Mouse (Mus musculus): ENCODE data around the gene C1rl.
"Not testable (repeated sequence)": the region's sequence is repeated elsewhere in the genome, so short reads cannot be mapped to it uniquely, and the experiment has no call there.

The C1rl gene

DNA sequence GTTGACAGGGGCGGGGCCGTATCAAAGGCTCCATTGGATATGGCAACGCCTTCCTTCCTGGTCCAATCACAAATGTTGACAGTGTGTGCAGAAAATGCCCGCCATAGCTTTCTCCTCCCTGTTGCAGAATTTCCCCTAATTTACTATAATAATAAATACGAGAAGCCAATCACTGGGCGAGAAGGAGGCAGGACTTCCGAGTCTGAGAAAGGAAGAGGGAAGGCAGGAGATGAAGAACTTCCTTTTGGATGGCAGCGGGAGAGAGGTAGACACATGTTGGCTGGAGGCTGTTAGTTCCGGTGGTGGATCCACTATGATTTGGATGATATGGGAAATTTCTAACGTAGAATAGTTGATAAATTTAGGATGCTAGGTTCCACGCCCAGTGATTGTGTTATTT, 18.3 kb upstream of the C1rl start:
- DNase-seq, result no peak

DNA sequence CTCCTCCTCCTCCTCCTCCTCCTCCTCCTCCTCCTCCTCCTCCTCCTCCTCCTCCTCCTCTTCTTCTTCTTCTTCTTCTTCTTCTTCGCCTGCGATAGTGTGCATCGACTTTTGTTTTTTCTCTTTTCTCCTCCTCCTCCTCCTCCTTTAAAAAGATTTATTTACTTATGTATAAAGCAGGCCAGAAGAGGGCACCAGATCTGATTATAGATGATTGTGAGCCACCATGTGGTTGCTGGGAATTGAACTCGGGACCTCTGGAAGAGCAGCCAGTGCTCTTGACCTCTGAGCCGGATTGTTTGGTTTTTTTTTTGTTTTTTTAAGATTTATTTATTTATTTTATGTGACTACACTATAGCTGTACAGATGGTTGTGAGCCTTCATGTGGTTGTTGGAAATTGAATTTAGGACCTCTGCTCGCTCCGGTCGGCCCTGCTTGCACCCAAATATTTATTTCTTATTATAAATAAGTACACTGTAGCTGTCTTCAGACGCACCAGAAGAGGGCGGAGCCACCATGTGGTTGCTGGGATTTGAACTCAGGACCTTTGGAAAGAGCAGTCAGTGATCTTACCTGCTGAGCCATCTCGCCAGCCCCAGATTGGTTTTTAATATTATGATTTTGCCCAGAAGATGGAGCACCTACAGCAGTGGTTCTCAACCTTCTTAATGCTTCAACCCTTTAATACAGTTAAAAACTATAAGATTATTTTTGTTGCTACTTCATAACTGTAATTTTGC, 17.4 kb upstream of the C1rl start:
- DNase-seq, result not testable (repeated sequence)

DNA sequence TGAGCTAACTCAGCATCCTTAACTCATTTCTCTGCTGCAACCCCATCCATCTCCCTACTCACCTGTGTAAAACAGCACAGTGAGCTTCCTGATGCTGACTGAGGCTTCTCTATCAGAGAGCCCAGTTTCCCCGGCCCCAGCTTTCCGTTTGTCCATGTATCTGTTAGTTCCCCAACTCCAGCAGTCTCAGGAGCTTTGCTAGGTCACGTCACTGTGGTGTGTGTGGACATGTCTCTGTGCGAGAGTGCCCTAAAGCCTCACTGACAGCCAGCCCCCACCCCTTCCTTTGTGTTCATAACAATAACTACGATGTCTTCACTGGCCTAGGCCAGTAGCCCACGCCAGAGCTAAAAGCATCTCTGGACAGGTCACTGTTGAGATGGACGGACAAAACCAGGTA, 16.7 kb upstream of the C1rl start:
- DNase-seq, result no peak

DNA sequence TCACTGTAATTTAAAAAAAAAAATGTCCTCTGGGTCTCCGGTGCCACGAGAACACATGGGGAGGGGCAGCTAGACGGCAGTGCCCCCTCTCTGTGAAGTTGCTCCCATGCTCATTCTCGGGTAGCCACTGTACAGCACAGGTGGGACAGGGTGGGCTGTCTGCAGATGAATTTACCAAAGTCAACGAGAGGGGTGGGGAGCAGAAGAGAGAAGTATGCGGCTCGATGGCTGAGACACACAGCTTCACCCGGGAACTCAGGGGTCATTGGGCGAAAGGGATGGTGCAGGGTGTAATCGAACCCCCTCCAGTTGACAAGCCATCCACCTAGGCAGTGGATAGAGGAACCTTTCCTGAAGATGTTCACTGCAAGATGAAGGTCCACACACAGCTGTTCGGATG, 16.1 kb upstream of the C1rl start:
- no peak for DNase-seq

DNA sequence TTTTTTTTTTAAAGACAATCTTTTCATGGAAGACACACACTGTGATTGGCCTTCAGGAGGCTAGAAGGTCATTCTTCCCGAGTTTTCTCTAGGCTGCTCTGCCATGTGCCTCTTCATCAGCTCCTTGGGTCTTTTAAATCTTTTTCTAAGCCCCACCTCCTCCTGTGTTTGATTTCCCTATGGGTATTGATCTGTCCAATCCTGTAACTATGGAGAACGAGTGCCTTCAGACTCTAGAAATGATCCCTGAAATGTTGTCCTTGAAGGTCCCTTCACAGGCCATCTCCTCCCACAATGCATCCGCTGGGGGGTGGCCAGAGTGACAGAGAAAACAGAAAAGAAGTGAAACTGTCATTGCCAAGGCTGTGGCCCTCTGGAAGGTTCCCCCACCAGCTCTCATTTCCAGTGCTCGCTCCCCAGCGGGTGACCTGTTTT, 15.7 kb upstream of the C1rl start:
- no peak for DNase-seq

DNA sequence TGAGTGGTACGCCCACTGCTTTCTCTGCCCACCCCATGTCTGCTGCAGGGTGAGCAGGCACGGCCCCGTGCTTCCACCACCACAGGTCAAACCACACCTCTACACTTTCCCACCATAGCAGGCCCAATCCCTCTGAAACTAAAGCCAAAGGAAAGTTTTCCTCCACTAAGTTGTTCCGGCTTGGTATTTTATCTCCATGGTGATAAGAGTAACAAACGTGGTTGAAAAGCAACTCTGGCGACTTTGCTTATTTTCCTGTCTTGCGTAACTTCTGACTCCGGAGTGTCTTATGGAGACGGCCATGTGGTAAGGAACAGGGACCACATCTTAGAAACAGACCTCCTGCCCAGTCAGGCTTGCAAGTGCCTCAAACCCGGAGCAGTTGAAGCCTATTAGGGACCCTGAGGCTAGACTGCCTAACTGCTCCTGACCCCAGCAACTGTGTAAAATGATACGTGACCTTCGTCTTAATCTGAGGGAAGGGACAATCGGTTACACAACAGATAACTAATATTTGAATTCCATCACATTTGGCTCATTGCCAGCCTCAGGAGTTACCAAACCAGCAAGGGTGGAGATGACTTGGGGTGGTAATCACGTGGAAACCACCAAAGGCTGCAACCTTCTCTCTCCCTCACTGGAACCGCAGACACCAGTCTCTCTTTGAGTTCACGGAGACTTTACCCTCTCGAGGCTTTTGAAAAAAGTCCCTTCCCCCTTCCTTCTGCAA, 14.8 kb upstream of the C1rl start:
- DNase-seq, result no peak

DNA sequence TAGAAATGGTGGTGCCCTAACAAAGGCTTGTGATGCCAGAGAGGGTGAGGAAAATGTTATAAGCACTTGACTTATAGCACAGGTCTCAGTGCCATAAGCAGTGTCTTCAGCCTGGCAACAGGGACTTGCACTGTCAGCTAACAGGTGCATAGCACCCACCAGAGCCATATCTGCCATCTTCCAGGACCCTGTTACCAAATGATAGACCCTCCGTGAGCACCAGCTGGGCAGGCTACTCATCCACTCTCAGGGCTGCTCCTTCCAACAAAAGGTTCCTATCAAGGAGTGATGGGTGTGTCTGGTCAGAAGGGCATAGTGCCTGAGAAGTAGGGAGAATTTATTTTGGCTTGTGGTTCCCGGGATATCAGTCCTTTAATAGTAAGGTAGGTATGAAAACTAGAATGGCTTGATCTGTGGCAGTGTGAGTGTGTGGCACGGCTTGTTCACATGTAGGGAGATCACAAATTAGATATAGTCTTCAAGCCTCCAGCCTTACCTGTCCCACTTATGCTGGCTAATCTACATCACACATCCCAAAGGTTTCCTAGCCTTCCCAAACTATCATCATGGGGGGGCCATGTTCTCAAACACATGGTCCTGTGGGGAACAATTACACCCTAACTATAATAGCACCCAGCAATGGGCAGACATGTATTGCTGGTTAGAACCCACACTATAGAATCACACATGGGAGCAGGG, 13.9 kb upstream of the C1rl start:
- no peak for DNase-seq

DNA sequence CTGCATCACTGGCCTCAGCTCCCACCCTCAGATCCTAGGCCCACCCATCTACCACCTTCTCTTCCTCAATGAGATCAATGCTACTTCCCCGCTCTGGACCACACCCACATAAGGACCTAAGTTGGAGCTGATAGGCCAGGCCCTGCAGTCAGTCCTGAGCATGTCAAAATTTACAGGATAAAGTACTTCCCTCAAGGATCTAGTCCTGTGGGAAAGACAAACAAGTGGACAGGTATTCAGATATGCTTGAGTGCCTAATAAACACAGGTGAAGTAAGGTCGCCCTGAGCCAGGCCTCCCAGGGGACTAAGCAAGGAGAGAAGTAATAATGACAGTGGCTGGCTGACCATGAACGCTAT, 13.4 kb upstream of the C1rl start:
- no peak for DNase-seq

DNA sequence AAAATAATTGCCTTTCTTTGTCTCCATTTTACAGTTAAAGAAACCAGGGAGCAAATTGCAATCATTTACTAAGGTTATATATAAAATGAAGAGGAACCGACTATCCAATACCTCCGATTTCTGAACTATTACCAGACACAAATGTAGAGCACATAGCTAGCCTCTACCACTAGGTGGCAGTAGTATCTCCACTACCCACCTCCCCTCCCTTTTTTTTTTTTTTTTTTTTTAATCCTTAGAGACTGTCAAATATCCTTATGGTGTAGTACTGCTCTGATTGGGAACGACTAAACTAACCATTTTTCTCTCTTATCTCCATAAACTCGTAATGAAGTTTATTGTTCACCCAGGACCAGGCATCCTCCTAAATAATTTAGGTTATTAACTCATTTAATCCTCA, 12.6 kb upstream of the C1rl start:
- no peak for DNase-seq

DNA sequence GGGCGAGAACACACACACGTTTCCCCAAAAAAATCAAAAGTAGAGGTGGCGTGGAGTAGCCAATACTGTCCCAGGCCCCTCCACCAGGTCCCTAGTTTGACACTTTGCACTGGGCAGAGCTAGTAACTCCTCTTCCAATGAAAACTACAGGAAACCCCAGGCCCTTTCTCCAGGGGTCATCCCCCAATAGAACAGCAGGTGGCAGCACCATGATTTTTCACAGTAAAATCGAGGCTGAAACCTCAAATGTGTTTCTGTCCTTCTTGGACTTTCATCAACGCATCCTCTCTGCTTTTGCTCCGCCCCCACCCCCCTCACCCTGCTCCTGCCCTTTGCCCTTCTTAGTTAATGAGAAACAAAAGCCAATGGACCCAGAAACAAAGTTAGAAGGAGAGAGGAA, 11.3 kb upstream of the C1rl start:
- DNase-seq, result peak; percentile 63

DNA sequence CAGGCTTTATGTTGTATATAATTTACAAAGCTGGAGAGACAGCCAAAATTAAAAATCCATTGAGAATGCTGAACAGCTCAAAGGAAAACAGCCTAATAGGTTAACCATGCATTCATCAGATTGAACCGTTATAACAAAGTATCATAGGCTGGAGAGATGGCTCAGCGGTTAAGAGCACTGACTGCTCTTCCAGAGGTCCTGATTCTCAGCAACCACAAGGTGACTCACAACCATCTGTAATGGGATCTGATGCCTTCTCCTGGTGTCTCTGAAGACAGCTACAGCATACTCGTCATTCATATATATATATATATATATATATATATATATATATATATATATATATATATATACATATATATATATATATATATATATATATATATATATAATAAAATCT, 9.1 kb upstream of the C1rl start:
- DNase-seq, result not testable (repeated sequence)

DNA sequence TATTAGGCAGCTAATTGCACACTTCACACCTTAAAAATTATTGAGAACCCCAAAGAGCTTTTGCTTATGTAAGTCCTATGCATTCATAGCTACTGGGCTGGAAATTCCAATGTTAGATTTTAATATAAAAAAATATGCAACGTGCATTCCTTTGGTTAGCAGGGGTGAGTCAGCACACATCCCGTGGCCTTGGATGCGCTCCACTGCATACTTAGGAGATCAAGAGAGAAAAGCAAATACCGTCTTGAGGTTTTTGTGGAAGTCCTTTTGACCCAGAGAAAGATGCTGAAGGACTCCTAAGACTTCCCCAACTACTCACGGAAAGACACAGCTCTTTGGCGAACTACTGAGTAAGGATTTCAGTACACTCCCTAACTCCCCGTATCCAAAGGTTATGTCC, 8.1 kb upstream of the C1rl start:
- DNase-seq, result no peak

DNA sequence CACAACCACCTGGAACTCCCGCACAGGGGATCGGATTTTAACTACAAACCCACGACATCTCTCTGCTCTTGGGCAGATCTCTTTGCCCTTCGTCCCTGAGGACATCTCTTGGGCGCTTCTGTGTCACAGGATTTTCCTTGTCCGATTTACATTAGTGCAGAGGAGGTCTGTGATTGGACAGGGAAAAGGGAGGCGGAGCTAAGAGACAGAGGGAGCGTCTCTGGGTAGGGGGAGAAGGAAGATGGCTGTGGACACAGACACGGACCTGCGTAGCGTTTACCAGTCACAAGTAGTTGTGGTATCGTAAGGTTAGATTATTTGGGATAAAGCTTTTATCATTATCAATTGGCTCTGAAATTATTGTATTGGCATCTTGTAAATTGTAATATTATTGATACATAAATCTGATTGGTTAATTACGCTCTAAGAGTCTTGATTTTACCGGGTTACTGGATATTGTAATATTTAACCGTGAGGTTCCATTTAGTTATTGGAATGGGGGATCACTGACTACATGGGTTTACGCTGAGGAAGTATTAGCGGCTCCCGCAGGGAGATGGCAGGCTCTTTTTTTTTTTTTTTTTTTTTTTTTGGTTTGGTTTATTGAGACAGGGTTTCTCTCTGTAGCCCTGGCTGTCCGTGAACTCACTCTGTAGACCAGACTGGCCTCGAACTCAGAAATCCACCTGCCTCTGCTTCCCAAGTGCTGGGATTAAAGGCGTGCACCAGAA, 7.3 kb upstream of the C1rl start:
- DNase-seq, result no peak

DNA sequence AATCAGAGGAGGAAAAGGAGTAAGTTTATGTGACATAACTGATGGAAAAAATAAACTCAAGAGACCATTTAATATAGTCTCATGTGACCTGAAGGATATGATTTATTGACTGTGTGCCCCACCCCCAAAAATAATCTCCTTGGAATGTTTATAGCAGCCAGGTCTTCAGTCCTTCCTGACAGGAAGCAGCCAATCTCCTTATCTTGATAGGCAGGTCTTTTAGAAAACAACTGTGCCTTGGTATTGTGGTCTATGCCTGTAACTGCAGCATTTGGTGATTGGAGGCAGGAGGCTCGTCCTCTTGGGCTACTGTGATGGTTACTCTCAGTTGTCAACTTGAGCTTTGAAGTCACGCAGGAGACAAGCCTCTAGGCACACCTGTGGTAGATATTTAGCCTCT, 5.4 kb upstream of the C1rl start:
- DNase-seq, result no peak

DNA sequence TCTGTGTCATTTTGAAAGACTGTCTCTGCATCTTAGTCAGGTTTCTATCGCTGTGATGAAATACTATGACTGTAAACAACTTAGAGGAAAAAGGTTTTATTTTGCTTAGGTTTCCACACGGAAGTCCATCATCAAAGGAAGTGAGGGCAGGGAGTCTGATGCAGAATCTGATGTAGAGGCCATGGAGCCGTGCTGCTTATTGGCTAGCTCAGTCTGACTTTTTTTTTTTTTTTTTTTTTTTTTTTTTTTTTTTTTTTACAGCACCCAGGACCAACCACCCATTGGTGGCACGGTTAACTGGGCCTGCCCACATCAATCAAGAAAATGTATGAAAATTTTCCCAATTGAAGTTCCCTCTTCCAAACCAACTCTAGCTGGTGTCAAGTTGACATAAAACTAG, 4.0 kb upstream of the C1rl start:
- DNase-seq, result no peak

DNA sequence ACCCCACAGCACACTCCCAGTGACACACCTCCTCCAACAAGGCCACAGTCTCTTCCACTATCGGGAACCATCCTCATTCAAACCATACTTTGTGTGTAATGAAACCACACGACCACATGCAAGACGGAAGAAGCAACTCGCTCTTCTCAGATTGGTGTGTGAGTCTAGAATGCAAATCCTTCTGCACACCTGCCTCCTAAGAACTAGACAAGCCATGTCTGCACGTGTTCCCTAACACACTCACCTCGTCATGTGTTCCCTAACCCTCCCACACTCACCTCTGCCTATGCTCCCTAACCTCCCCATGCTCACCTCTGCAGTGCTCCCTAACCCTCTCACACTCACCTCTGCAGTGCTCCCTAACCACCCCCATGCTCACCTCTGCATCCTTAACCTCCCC, 1.5 kb upstream of the C1rl start:
- no peak for DNase-seq

DNA sequence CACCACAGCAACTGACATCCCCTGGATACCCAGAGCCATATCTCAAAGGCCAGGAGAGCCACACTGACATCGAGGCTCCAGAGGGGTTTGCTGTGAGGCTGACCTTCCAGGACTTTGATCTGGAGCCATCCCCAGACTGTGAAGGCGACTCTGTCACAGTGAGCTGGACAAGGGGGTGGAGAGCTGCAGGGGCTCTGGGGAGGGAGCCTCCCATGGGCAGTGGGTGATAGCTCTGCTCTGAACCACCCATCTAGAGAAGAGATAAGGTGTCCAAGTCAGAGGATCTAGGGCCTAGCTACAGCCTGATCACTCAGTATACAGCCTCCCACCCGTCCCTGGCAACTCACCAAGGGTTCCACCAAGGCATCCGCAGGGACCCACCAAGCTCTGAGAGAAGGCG, 973 bp downstream of the C1rl start:
- no peak for DNase-seq

DNA sequence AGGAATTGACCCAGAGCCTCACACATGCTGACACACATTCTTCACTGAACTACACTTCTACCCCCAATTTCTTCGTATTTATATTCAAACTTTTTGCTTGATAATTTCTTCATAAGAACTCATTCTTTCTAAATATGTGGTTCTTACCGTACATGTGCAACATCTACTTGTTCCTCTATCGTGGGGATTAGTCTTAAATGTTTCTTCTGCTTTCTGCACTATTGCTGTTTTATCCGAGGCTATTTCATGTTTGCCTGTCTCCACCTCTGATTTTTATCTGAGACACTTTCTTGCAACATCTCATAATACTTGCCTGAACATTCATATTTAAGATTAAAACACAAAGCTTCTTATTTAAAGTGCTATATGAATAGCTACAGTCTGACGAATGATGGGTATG, 3.1 kb downstream of the C1rl start:
- no peak for DNase-seq

DNA sequence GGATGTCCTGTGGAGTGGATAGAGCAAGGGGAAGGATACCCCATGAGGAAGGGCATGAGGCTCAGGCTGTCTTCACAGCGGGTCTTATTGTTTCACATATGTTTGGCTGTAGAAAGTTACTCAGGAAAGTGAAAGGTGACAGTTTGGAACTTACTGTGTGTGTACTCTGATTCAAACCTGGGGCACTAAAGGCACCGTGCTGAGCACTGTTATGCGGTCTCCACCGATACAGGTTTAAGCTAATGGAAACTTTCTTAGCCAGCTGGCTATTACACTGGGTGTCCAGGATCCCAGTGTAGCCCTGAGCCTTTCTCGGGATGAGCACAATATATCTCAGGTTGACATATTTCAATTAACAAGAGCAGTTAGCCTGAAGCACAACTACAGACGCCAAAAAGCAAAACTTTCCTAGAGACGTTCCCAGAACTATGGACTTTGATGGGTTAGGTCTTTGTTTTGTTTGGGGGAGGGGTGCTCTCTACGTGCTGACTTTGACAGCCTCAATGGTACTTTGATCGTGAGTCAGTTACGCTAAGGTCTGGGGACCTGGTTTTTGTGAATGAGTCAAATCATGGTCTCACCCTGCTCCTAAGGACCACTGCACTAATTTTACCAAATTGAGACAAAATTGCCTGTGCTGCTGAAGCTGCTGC, 7.1 kb downstream of the C1rl start:
- no peak for DNase-seq

DNA sequence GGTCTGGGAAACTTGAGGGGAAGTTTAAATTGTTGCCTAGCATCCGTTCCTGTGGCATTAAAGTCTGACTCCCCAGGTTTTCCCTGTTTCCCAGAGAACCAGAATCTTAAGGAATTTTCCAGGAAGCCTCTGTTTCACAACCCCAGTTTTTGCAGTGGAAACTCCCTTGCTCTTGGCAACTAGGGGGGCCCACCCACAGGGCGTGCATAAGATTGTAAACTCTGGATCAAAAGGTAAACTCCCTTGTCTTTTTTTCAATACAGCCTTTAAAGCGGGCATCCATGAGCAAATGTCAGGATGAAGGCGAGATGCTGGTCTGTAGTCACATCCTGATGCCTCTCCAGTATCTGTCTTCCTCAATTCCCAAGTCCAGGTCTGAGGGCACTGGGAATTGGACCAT, 8.6 kb downstream of the C1rl start:
- no peak for DNase-seq

DNA sequence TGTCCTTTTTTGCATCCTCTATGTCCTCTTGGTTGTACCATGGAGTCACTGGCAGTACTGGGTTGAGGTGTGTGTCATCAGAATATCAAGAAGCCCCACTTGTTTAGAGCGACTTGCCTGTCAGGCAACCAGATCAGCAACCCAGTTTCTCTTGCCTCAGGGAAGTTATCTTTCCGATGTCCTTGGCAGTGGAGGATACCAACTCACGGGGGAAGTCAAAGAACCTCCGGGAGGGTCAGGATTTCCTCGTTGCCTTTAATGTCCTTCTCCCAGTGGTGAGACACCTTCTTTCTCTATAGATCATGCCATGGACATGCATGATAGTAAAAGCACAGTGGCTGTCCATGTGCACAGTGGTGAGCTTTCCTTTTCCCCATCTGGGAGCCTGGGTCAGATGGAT, 9.1 kb downstream of the C1rl start:
- no peak for DNase-seq

DNA sequence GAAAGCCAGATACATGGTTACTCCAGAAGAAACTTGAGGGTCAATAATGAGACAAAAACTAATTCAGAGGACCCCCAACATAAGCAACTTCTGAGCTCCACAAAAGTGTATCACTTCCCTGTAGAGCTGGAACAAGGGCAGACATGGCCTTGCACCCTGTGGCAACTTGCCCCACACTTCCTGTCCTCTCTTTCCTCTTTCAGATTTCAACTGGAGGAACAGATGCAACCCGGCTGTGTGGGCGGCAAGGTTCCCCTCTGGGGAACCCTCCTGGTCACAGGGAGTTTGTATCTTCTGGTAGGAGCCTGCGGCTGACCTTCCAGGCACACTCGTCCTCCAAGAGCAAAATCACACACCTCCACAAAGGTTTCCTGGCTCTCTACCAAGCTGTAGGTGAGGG, 12.1 kb downstream of the C1rl start:
- no peak for DNase-seq

DNA sequence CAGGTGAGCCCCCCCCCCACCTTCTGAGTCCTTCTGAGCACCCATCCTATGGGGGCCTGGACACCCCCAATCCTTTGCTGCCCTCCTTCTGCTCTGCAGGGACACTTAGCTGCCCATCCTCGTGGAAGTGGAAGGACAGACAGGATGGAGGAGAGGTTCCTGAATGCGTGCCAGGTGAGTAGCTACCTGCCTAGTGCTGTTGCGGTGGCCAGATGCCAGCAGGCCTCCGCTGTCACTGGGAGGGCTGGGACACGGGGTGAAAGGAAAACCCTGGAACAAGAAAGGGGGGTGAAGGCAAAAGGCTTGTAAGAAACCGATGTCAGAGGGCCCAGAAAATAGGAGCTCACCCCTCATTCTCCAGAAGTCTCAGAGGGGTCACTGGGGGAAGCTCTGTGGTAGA, 14.1 kb downstream of the C1rl start:
- no peak for DNase-seq

Data from right cerebral cortex, postnatal 4 days (tissue).